8 mouse cellular contexts compared by ENCODE assay signal in genomic region chr10:7954989-7955633, GRCm38 (mm10). TPM values are rescaled to one million over a fixed set of nuclear protein-coding genes. Genes with fewer than 3 reads are reported as not detected.
A peak's percentile ranks its signal among the peaks of the same experiment; 100 is the strongest.
DNase-seq lines count a peak whose midpoint lies in the region; ATAC-seq lines count a peak whose summit lies in the region.

No protein-coding gene starts in this region.

- no peak for ATAC-seq in forebrain, embryonic 16.5 days

- H3K4me1 ChIP-seq in forebrain, embryonic 16.5 days (replicated peaks; ENCODE audit: control insufficient read depth, insufficient read depth, low read length): peaks cover 20% of the 10 kb centered on the region

- H3K9me3 ChIP-seq in forebrain, embryonic 16.5 days (ENCODE audit: control insufficient read depth, low read length): no peaks in the 10 kb centered on the region

- H3K9ac ChIP-seq in forebrain, embryonic 16.5 days (replicated peaks; ENCODE audit: low read depth, low read length): peak overlapping the region; percentile 97

- H3K27me3 ChIP-seq in forebrain, embryonic 16.5 days (replicated peaks; ENCODE audit: control insufficient read depth, insufficient read depth, low read length): no peaks in the 10 kb centered on the region

- WGBS in forebrain, embryonic 16.5 days: 1% methylated on average over 26 of the region's 31 CpGs

- H3K27ac ChIP-seq in forebrain, embryonic 16.5 days (ENCODE audit: low read length): peak overlapping the region; percentile 98

- DNase-seq in MEL-GATA-1-ER (ENCODE audit: extremely low read depth, low read depth): peak; percentile 69
- DNase-seq in cerebellum, adult 11-12 months: peak; percentile 54
- peak; percentile 53 for DNase-seq in heart, postnatal 4 days
- DNase-seq in layer of hippocampus, postnatal 10 days (ENCODE audit: low spot score in 2 of 2): peak; percentile 51 to 61
- peak; percentile 37 for DNase-seq in lung, postnatal 14 days
- peak; percentile 31 for DNase-seq in ovary, postnatal 14 days (ENCODE audit: low spot score)
- DNase-seq in thymus, postnatal 25 days: peak; percentile 67

- peak overlapping the region; percentile 70 for H3K4me2 ChIP-seq in forebrain, embryonic 16.5 days (ENCODE audit: low read length)

- peak overlapping the region; percentile 92 for H3K4me3 ChIP-seq in forebrain, embryonic 16.5 days (replicated peaks; ENCODE audit: low read length)

- H3K36me3 ChIP-seq in forebrain, embryonic 16.5 days (ENCODE audit: control insufficient read depth, insufficient read depth): no peaks in the 10 kb centered on the region

RNA-seq across cellular contexts. Expression of gene Tab2, which starts 0.9 kb away (rescaled TPM):
- polyA plus RNA-seq in forebrain, embryonic 16.5 days (2015; fragmentation: Nextera tagmentation; extraction: Ambion mirVana): 14.9 and 15.8 TPM in 2 replicates
- 10 to 100 TPM; 75.5 to 76.6 TPM for total RNA-seq in heart, postnatal 4 days (2021)
- 10 to 100 TPM; 61.9 to 69.2 TPM for total RNA-seq in layer of hippocampus, postnatal 10 days (2021)
